Mouse (Mus musculus) brain, embryonic 18.5 days (tissue): Measurements from ENCODE around the gene Chst11.

ENCODE experiments used
- DNase-seq: peaks from one replicate; pipeline ENCODE4 v3.0.0-alpha.2; 2012; ENCODE audit warnings: low read depth, low spot score

Gene Chst11

GRCm38 (mm10) chr10:82990918-82991317 lies 5.6 kb downstream of the Chst11 start:
- no peak for DNase-seq

GRCm38 (mm10) chr10:82991756-82992519 lies 6.6 kb downstream of the Chst11 start:
- no peak for DNase-seq

GRCm38 (mm10) chr10:82994284-82994683 lies 9.0 kb downstream of the Chst11 start:
- no peak for DNase-seq

GRCm38 (mm10) chr10:82997460-82997859 lies 12.2 kb downstream of the Chst11 start:
- DNase-seq = no peak

GRCm38 (mm10) chr10:83000169-83000568 lies 14.9 kb downstream of the Chst11 start:
- no peak for DNase-seq

- DNase-seq = no peak
Measured at GRCm38 (mm10) chr10:83000721-83001120, 15.4 kb downstream of the Chst11 start.

GRCm38 (mm10) chr10:83003899-83004298 lies 18.6 kb downstream of the Chst11 start:
- DNase-seq = no peak

GRCm38 (mm10) chr10:83004389-83004788 lies 19.1 kb downstream of the Chst11 start:
- DNase-seq = no peak

GRCm38 (mm10) chr10:83005003-83005402 lies 19.7 kb downstream of the Chst11 start:
- DNase-seq = no peak

- DNase-seq = no peak
Measured at GRCm38 (mm10) chr10:83006258-83006657, 21.0 kb downstream of the Chst11 start.

- DNase-seq = no peak
Measured at GRCm38 (mm10) chr10:83013984-83014383, 28.7 kb downstream of the Chst11 start.

- no peak for DNase-seq
Measured at GRCm38 (mm10) chr10:83015919-83016318, 30.6 kb downstream of the Chst11 start.

- DNase-seq = no peak
Measured at GRCm38 (mm10) chr10:83016779-83017178, 31.5 kb downstream of the Chst11 start.

- no peak for DNase-seq
Measured at GRCm38 (mm10) chr10:83017760-83018498, 32.6 kb downstream of the Chst11 start.

GRCm38 (mm10) chr10:83018521-83018920 lies 33.2 kb downstream of the Chst11 start:
- no peak for DNase-seq

- no peak for DNase-seq
Measured at GRCm38 (mm10) chr10:83019497-83020270, 34.4 kb downstream of the Chst11 start.

- no peak for DNase-seq
Measured at GRCm38 (mm10) chr10:83022616-83023015, 37.3 kb downstream of the Chst11 start.

GRCm38 (mm10) chr10:83026174-83026573 lies 40.9 kb downstream of the Chst11 start:
- no peak for DNase-seq

GRCm38 (mm10) chr10:83027673-83028072 lies 42.4 kb downstream of the Chst11 start:
- DNase-seq = no peak

- DNase-seq = no peak
Measured at GRCm38 (mm10) chr10:83030103-83030661, 44.9 kb downstream of the Chst11 start.

- no peak for DNase-seq
Measured at GRCm38 (mm10) chr10:83030928-83031327, 45.6 kb downstream of the Chst11 start.

- DNase-seq = no peak
Measured at GRCm38 (mm10) chr10:83031561-83031960, 46.3 kb downstream of the Chst11 start.
